Mouse (Mus musculus): ENCODE data around the gene Celf1. TPM values are rescaled to one million over a fixed set of nuclear protein-coding genes. Genes with fewer than 3 reads are reported as not detected.
A peak's percentile ranks its signal among the peaks of the same experiment; 100 is the strongest.
"Not testable (repeated sequence)": the region's sequence is repeated elsewhere in the genome, so short reads cannot be mapped to it uniquely, and the experiment has no call there.

The Celf1 gene
- polyA plus RNA-seq, 1 experiment from 2014 or later: 119 TPM

GRCm38 (mm10) chr2:91041786-91042185 is 101.6 kb downstream of the Celf1 start:
- Histone ChIP-seq H3K27me3 (ENCODE audit: control insufficient read depth, insufficient read depth, low read length) (no peaks in the 10 kb centered on the region), H3K4me1 (replicated peaks; ENCODE audit: control insufficient read depth, insufficient read depth, low read length) (peaks cover 2% of the 10 kb centered on the region; the same call in 1 of the 2 replicates), H3K9me3 (ENCODE audit: control insufficient read depth, low read length) (no peaks in the 10 kb centered on the region), H3K27ac (ENCODE audit: low read depth, low read length) (no peak overlapping the region), H3K4me2 (ENCODE audit: low read depth, low read length, severe bottlenecking) (no peak overlapping the region), H3K9ac (ENCODE audit: low read length) (no peak overlapping the region), H3K4me3 (ENCODE audit: low read depth, low read length) (no peak overlapping the region), H3K36me3 (ENCODE audit: control insufficient read depth, insufficient read depth, low read length) (no peaks in the 10 kb centered on the region)
- WGBS: 77% methylated on average over 8 of the region's 8 CpGs
- ATAC-seq (replicated peaks; ENCODE audit: low FRiP score) (0 out of 2 replicates have a peak, but pooled peaks have one; percentile 40), DNase-seq (ENCODE audit: low spot score) (no peak)

DNA sequence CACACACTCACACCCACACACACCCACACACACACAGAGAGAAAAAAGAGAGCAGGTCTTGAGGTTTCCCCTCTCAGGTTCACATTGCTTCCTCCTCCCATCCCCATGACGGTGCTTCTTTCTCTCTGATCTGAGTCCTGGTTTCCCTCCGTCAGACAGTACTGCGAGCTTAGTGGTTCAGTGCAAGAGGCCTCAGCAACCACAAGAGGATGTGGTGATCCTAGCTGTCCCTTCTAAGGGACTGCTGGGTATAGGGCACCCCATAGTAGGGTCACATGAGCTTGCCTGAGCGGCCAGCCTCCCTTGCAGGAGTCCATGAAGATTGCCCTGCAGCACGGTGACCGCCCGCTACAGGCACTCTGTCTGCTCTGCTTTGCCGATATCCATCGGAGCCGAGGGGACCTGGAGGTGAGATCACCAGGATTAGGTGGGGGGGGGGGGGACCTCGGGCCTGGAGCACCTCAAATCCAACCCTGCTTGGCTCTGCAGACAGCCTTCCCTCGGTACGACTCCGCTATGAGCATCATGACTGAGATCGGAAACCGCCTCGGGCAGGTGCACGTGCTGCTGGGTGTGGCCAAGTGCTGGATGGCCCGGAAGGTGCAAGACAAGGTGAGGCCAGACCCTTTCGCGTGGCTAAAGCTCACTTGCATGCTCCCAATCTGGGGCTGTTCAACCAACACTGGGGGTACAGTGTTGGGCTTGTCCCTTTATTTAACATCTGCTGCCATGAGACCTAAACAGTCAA is 102.6 kb downstream of the Celf1 start:
- ATAC-seq (replicated peaks; ENCODE audit: low FRiP score): peak; percentile 53
- Histone ChIP-seq H3K4me1 (replicated peaks; ENCODE audit: control insufficient read depth, insufficient read depth, low read length) (peaks cover 2% of the 10 kb centered on the region; the same call in 1 of the 2 replicates), H3K27me3 (ENCODE audit: control insufficient read depth, insufficient read depth, low read length) (no peaks in the 10 kb centered on the region), H3K9me3 (ENCODE audit: control insufficient read depth, low read length) (no peaks in the 10 kb centered on the region), H3K9ac (ENCODE audit: low read length) (peak overlapping the region; percentile 29; the same call in 1 of the 2 replicates), H3K27ac (ENCODE audit: low read depth, low read length) (no peak overlapping the region), H3K36me3 (ENCODE audit: control insufficient read depth, insufficient read depth, low read length) (no peaks in the 10 kb centered on the region), H3K4me3 (ENCODE audit: low read depth, low read length) (no peak overlapping the region), H3K4me2 (ENCODE audit: low read depth, low read length, severe bottlenecking) (no peak overlapping the region)
- DNase-seq (ENCODE audit: low spot score): no peak
- WGBS: 69% methylated on average over 20 of the region's 21 CpGs

DNA sequence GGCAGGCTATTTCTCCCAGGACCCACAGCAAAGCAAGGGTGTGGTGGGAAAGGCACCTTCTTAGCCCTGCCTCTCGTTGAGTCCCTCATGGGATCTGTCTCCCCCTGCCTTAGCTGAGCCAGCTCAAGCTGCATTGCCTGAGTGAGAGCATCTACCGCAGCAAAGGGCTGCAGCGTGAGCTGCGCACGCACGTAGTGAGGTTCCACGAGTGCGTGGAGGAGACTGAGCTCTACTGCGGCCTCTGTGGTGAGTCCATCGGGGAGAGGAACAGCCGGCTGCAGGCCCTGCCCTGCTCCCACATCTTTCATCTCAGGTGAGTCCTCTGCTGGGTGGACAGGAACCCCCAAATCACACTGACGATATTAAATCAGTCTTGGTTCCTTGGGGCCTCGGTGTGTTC is 104.5 kb downstream of the Celf1 start:
- DNase-seq (ENCODE audit: low spot score) (no peak), ATAC-seq (replicated peaks; ENCODE audit: low FRiP score) (no peak)
- WGBS: 83% methylated on average over 13 of the region's 13 CpGs
- Histone ChIP-seq H3K36me3 (ENCODE audit: control insufficient read depth, insufficient read depth, low read length) (no peaks in the 10 kb centered on the region), H3K27ac (ENCODE audit: low read depth, low read length) (no peak overlapping the region), H3K9me3 (ENCODE audit: control insufficient read depth, low read length) (no peaks in the 10 kb centered on the region), H3K4me2 (ENCODE audit: low read depth, low read length, severe bottlenecking) (no peak overlapping the region), H3K4me3 (ENCODE audit: low read depth, low read length) (no peak overlapping the region), H3K9ac (ENCODE audit: low read length) (no peak overlapping the region), H3K27me3 (ENCODE audit: control insufficient read depth, insufficient read depth, low read length) (no peaks in the 10 kb centered on the region), H3K4me1 (replicated peaks; ENCODE audit: control insufficient read depth, insufficient read depth, low read length) (peaks cover 2% of the 10 kb centered on the region; the same call in 1 of the 2 replicates)

DNA sequence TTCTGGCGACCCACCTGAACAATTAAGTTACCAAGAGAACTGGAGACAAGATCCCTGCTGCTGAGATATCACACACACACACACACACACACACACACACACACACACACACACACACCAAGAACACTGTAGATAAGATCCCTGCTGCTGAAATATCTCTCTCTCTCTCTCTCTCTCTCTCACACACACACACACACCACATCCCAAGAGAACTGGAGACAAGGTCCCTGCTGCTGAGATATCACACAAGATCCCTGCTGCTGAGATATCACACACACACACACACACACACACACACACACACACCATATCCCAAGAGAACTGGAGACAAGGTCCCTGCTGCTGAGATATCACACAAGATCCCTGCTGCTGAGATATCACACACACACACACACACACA is 105.6 kb downstream of the Celf1 start:
- H3K27ac ChIP-seq (ENCODE audit: low read depth, low read length); H3K9ac ChIP-seq (ENCODE audit: low read length); H3K36me3 ChIP-seq (ENCODE audit: control insufficient read depth, insufficient read depth, low read length); DNase-seq (ENCODE audit: low spot score); H3K4me1 ChIP-seq (replicated peaks; ENCODE audit: control insufficient read depth, insufficient read depth, low read length); H3K9me3 ChIP-seq (ENCODE audit: control insufficient read depth, low read length); H3K4me3 ChIP-seq (ENCODE audit: low read depth, low read length); H3K4me2 ChIP-seq (ENCODE audit: low read depth, low read length, severe bottlenecking); ATAC-seq (replicated peaks; ENCODE audit: low FRiP score); H3K27me3 ChIP-seq (ENCODE audit: control insufficient read depth, insufficient read depth, low read length): not testable (repeated sequence)
- 100% methylated on average over 1 of the region's 1 CpGs for WGBS

- no peaks in the 10 kb centered on the region for H3K36me3 ChIP-seq (ENCODE audit: control insufficient read depth, insufficient read depth, low read length)
Observed at GRCm38 (mm10) chr2:91047359-91047758, 107.2 kb downstream of the Celf1 start.

GRCm38 (mm10) chr2:91051917-91052316 is 111.7 kb downstream of the Celf1 start:
- WGBS: 86% methylated on average over 3 of the region's 3 CpGs
- Histone ChIP-seq H3K4me1 (replicated peaks; ENCODE audit: control insufficient read depth, insufficient read depth, low read length) (peaks cover 5% of the 10 kb centered on the region; the same call in 1 of the 2 replicates), H3K27ac (ENCODE audit: low read depth, low read length) (no peak overlapping the region), H3K9me3 (ENCODE audit: control insufficient read depth, low read length) (no peaks in the 10 kb centered on the region), H3K9ac (ENCODE audit: low read length) (no peak overlapping the region), H3K4me3 (ENCODE audit: low read depth, low read length) (no peak overlapping the region), H3K4me2 (ENCODE audit: low read depth, low read length, severe bottlenecking) (no peak overlapping the region), H3K27me3 (ENCODE audit: control insufficient read depth, insufficient read depth, low read length) (no peaks in the 10 kb centered on the region), H3K36me3 (ENCODE audit: control insufficient read depth, insufficient read depth, low read length) (peaks cover 7% of the 10 kb centered on the region)
- DNase-seq (ENCODE audit: low spot score): no peak
- no peak for ATAC-seq (replicated peaks; ENCODE audit: low FRiP score)

More at GRCm38 (mm10) chr2:91047359-91047758, 107.2 kb downstream of the Celf1 start:
- H3K4me2 ChIP-seq (ENCODE audit: low read depth, low read length, severe bottlenecking): no peak overlapping the region
- no peak overlapping the region for H3K9ac ChIP-seq (ENCODE audit: low read length)
- ATAC-seq (replicated peaks; ENCODE audit: low FRiP score): no peak
- H3K4me3 ChIP-seq (ENCODE audit: low read depth, low read length): no peak overlapping the region
- WGBS: 78% methylated on average over 9 of the region's 9 CpGs
- H3K27ac ChIP-seq (ENCODE audit: low read depth, low read length): no peak overlapping the region
- H3K9me3 ChIP-seq (ENCODE audit: control insufficient read depth, low read length): no peaks in the 10 kb centered on the region
- DNase-seq (ENCODE audit: low spot score): no peak
- H3K27me3 ChIP-seq (ENCODE audit: control insufficient read depth, insufficient read depth, low read length): no peaks in the 10 kb centered on the region
- H3K4me1 ChIP-seq (replicated peaks; ENCODE audit: control insufficient read depth, insufficient read depth, low read length): no peaks in the 10 kb centered on the region; the same call in 1 of the 2 replicates

DNA sequence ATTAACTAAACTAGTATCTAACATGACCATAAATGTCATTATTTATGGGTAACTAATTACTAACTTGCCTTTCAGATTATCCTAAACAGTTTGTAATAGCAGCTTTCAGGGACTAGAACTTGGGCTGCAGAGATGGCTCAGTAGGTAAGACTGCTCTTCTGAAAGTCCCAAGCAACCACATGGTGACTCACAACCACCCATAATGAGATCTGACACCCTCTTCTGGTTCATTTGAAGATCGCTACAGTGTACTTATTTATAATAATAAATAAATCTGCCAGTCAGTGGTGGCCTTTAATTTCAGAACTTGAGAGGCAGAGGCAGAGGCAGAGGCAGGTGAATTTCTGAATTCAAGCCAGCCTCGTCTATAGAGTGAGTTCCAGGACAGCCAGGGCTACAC is 112.6 kb downstream of the Celf1 start:
- H3K4me1 ChIP-seq (replicated peaks; ENCODE audit: control insufficient read depth, insufficient read depth, low read length): peaks cover 5% of the 10 kb centered on the region; the same call in 1 of the 2 replicates
- 65% methylated on average over 2 of the region's 2 CpGs for WGBS
- H3K9me3 ChIP-seq (ENCODE audit: control insufficient read depth, low read length): no peaks in the 10 kb centered on the region
- H3K9ac ChIP-seq (ENCODE audit: low read length): no peak overlapping the region
- H3K27me3 ChIP-seq (ENCODE audit: control insufficient read depth, insufficient read depth, low read length): no peaks in the 10 kb centered on the region
- H3K27ac ChIP-seq (ENCODE audit: low read depth, low read length): no peak overlapping the region
- H3K4me2 ChIP-seq (ENCODE audit: low read depth, low read length, severe bottlenecking): peak overlapping the region; percentile 42; the same call in 1 of the 2 replicates
- no peak overlapping the region; the same call in 1 of the 2 replicates for H3K4me3 ChIP-seq (ENCODE audit: low read depth, low read length)
- ATAC-seq (replicated peaks; ENCODE audit: low FRiP score) (no peak), DNase-seq (ENCODE audit: low spot score) (no peak)
- peaks cover 7% of the 10 kb centered on the region for H3K36me3 ChIP-seq (ENCODE audit: control insufficient read depth, insufficient read depth, low read length)

- peak; percentile 70 for ATAC-seq (replicated peaks; ENCODE audit: low FRiP score)
- no peak overlapping the region for H3K27ac ChIP-seq (ENCODE audit: low read depth, low read length)
- DNase-seq (ENCODE audit: low spot score): no peak
Observed at GRCm38 (mm10) chr2:91053181-91053933, 113.2 kb downstream of the Celf1 start.

More at GRCm38 (mm10) chr2:91053181-91053933, 113.2 kb downstream of the Celf1 start:
- Histone ChIP-seq H3K4me3 (ENCODE audit: low read depth, low read length) (peak overlapping the region; percentile 91), H3K36me3 (ENCODE audit: control insufficient read depth, insufficient read depth, low read length) (peaks cover 8% of the 10 kb centered on the region), H3K9ac (ENCODE audit: low read length) (peak overlapping the region; percentile 88), H3K4me2 (ENCODE audit: low read depth, low read length, severe bottlenecking) (peak overlapping the region; percentile 42), H3K4me1 (replicated peaks; ENCODE audit: control insufficient read depth, insufficient read depth, low read length) (peaks cover 5% of the 10 kb centered on the region; the same call in 1 of the 2 replicates), H3K27me3 (ENCODE audit: control insufficient read depth, insufficient read depth, low read length) (no peaks in the 10 kb centered on the region), H3K9me3 (ENCODE audit: control insufficient read depth, low read length) (no peaks in the 10 kb centered on the region)
- WGBS: 0% methylated on average over 6 of the region's 6 CpGs

Measured in forebrain, embryonic 11.5 days (tissue).